In the genomic region with DNA sequence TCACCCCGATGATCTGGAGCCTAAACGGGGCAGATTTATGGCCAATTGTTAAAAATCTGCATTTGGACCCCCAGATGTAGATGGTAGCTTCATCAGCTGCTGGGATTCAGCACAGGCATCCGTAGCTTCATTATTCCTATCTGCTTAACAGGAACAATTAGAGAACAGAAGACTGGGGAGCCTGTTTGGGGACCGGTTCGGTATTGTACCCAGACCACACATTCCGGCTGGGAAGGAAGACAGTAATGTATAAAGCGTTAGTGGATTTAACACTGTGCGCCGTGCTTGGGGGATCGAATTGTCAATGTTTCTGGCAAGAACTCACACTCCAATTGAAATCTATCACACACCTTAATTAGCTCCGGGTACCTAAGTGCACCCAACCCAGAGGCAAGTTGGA, we compare ENCODE assay signal across 31 mouse cellular contexts. TPM values are rescaled to one million over a fixed set of nuclear protein-coding genes. Genes with fewer than 3 reads are reported as not detected.
"Had no signal": no experiment of that assay in that cellular context is flagged by ENCODE, and none has a peak within 500 bp of the region (broad histone marks: within the 10 kb centered on the region; RNA-seq: fewer than 3 reads in every experiment).

No protein-coding gene starts in this region.

- H3K4me2 ChIP-seq: limb, embryonic 12.5 days; limb, embryonic 13.5 days; limb, embryonic 15.5 days; liver, embryonic 11.5 days; liver, embryonic 12.5 days; liver, embryonic 13.5 days; liver, embryonic 15.5 days; lung, embryonic 14.5 days; lung, embryonic 15.5 days; midbrain, embryonic 12.5 days; midbrain, embryonic 13.5 days; midbrain, embryonic 15.5 days had no signal

- H3K4me3 ChIP-seq: left cerebral cortex, adult 2 months; limb, embryonic 10.5 days; limb, embryonic 12.5 days; limb, embryonic 13.5 days; limb, embryonic 15.5 days; liver, embryonic 12.5 days; liver, embryonic 13.5 days; liver, embryonic 15.5 days; lung, embryonic 15.5 days; megakaryocyte, embryonic 14.5 days; midbrain, embryonic 10.5 days; midbrain, embryonic 12.5 days; midbrain, embryonic 13.5 days; midbrain, embryonic 15.5 days; myocyte had no signal

- H3K9ac ChIP-seq: limb, embryonic 12.5 days; limb, embryonic 13.5 days; limb, embryonic 15.5 days; liver, embryonic 12.5 days; liver, embryonic 13.5 days; liver, embryonic 14.5 days; liver, embryonic 15.5 days; liver, postnatal 0 days; lung, embryonic 14.5 days; lung, embryonic 15.5 days; midbrain, embryonic 12.5 days; midbrain, embryonic 15.5 days had no signal

- DNase-seq: left cerebral cortex, postnatal 4 days; liver; liver, embryonic 13.5 days; liver, postnatal 0 days; lung, adult 18-20 months; lung, adult 2 months; lung, embryonic 14.5 days; lung, postnatal 10 days; lung, postnatal 14 days; lung, postnatal 36 days; lung, postnatal 4 days; midbrain, embryonic 14.5 days had no signal

- H3K4me1 ChIP-seq: liver, embryonic 12.5 days had no signal

- H3K27me3 ChIP-seq: midbrain, embryonic 15.5 days had no signal

- H3K9me3 ChIP-seq: limb, embryonic 10.5 days; limb, embryonic 12.5 days; limb, embryonic 13.5 days; limb, embryonic 15.5 days; liver, embryonic 12.5 days; liver, embryonic 13.5 days; liver, embryonic 15.5 days; lung, embryonic 15.5 days; midbrain, embryonic 10.5 days; midbrain, embryonic 12.5 days; midbrain, embryonic 13.5 days; midbrain, embryonic 15.5 days had no signal

- H3K27ac ChIP-seq: left cerebral cortex, adult 2 months; limb, embryonic 10.5 days; limb, embryonic 12.5 days; limb, embryonic 13.5 days; limb, embryonic 15.5 days; liver, embryonic 12.5 days; liver, embryonic 13.5 days; liver, embryonic 14.5 days; liver, embryonic 15.5 days; lung, embryonic 15.5 days; macrophage; midbrain, embryonic 10.5 days; midbrain, embryonic 12.5 days; midbrain, embryonic 13.5 days; midbrain, embryonic 15.5 days had no signal

- H3K36me3 ChIP-seq: limb, embryonic 10.5 days; limb, embryonic 12.5 days; limb, embryonic 13.5 days; limb, embryonic 15.5 days; liver, embryonic 12.5 days; liver, embryonic 13.5 days; liver, embryonic 15.5 days; lung, embryonic 15.5 days; midbrain, embryonic 10.5 days; midbrain, embryonic 12.5 days; midbrain, embryonic 13.5 days; midbrain, embryonic 15.5 days had no signal

- ATAC-seq: liver, embryonic 12.5 days; liver, postnatal 0 days; lung, postnatal 0 days; midbrain, embryonic 13.5 days; midbrain, embryonic 15.5 days; midbrain, embryonic 16.5 days had no signal

RNA-seq across cellular contexts. Expression of a gene that starts 6.9 kb away (rescaled TPM):
- polyA plus RNA-seq: liver, postnatal 0 days; macrophage; myocyte had no signal
